Mouse (Mus musculus): ENCODE measurements around the gene Olfr1337.

DNA sequence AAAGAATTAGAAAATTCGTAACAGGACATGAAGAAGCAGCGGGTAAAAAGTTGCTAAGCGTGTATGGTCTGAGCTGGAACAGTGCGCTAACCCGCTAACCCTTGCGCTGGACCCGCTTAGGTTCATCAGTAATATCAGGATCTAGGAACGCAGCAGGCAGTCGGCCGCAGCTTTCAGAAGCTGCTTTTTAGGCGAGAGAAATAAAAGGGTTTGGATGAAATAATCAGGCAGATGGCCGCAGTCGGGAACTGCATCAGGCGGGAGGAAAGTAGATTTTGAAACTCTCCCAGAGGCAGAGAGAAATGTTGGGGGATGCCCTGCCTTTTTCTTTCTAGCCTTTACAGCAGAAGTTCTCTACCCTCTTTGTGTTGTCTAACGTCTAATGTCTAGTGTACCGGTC lies 40.5 kb downstream of the Olfr1337 start:
- TF ChIP-seq CTCF (IDR thresholded peaks at IDR 0.05; ENCODE audit: low read depth, low read length): no peak
- TF ChIP-seq POLR2A (IDR thresholded peaks at IDR 0.05; ENCODE audit: borderline replicate concordance, low read depth, low read length): no peak
